Comparison of ENCODE assay signal across 9 mouse cellular contexts in genomic region chr11:114205192-114205591, GRCm38 (mm10).
DNase-seq lines count a peak whose midpoint lies in the region; ATAC-seq and TF ChIP-seq lines count a peak whose summit lies in the region.
"Had no signal": no experiment of that assay in that cellular context is flagged by ENCODE, and none has a peak within 500 bp of the region (broad histone marks: within the 10 kb centered on the region; RNA-seq: fewer than 3 reads in every experiment).

No protein-coding gene starts in this region.

- H3K9me3 ChIP-seq in hindbrain, postnatal 0 days (ENCODE audit: low read length), result no peaks in the 10 kb centered on the region
- H3K9me3 ChIP-seq in hindbrain, embryonic 12.5 days (replicated peaks), result no peaks in the 10 kb centered on the region

- H3K9ac ChIP-seq in hindbrain, postnatal 0 days (replicated peaks; ENCODE audit: low read length), result no peak overlapping the region
- H3K9ac ChIP-seq in hindbrain, embryonic 12.5 days, result no peak overlapping the region

- no peaks in the 10 kb centered on the region for H3K27me3 ChIP-seq in hindbrain, postnatal 0 days (ENCODE audit: insufficient read depth, low read length)
- no peaks in the 10 kb centered on the region for H3K27me3 ChIP-seq in hindbrain, embryonic 12.5 days
- H3K27me3 ChIP-seq in small intestine, adult 2 months (ENCODE audit: control insufficient read depth, insufficient read depth, low read length), result no peaks in the 10 kb centered on the region

- H3K4me3 ChIP-seq in hindbrain, postnatal 0 days (ENCODE audit: low read length), result no peak overlapping the region
- no peak overlapping the region for H3K4me3 ChIP-seq in hindbrain, embryonic 12.5 days
- H3K4me3 ChIP-seq in small intestine, adult 2 months (ENCODE audit: low read depth, low read length), result no peak overlapping the region
- H3K4me3 ChIP-seq: megakaryocyte, embryonic 14.5 days had no signal

- peak; percentile 53 for DNase-seq in hindbrain, postnatal 0 days (ENCODE audit: low spot score)
- peak; percentile 70 for DNase-seq in A20 (ENCODE audit: low read depth, low spot score)
- peak; percentile 43 for DNase-seq in Muller cell, postnatal 12 days (ENCODE audit: inconsistent ontology term)
- DNase-seq in cerebellum, postnatal 36 days, result peak; percentile 49 to 67
- DNase-seq in layer of hippocampus, postnatal 10 days (ENCODE audit: low spot score in 2 of 2), result peak; percentile 44 to 62
- no peak for DNase-seq in frontal cortex, postnatal 25 days (ENCODE audit: low spot score in 2 of 2)

- H3K27ac ChIP-seq in hindbrain, postnatal 0 days, result no peak overlapping the region
- no peak overlapping the region for H3K27ac ChIP-seq in hindbrain, embryonic 12.5 days
- no peak overlapping the region for H3K27ac ChIP-seq in small intestine, adult 2 months (ENCODE audit: insufficient read depth, low read depth, low read length)

- no peaks in the 10 kb centered on the region for H3K36me3 ChIP-seq in hindbrain, postnatal 0 days (ENCODE audit: insufficient read depth, low read length)
- no peaks in the 10 kb centered on the region for H3K36me3 ChIP-seq in hindbrain, embryonic 12.5 days
- no peaks in the 10 kb centered on the region for H3K36me3 ChIP-seq in small intestine, adult 2 months (ENCODE audit: control insufficient read depth, insufficient read depth, low read length)

- no peak for TF ChIP-seq POLR2A in small intestine, adult 2 months (IDR thresholded peaks at IDR 0.05; ENCODE audit: low read depth, low read length)

- no peak overlapping the region for H3K4me2 ChIP-seq in hindbrain, postnatal 0 days (ENCODE audit: low read depth, low read length)
- H3K4me2 ChIP-seq in hindbrain, embryonic 12.5 days (replicated peaks), result no peak overlapping the region

- peak; percentile 69 for TF ChIP-seq CTCF in hindbrain, postnatal 0 days (IDR thresholded peaks at IDR 0.05; ENCODE audit: low read depth)
- peak; percentile 83 for TF ChIP-seq CTCF in small intestine, adult 2 months (IDR thresholded peaks at IDR 0.05; ENCODE audit: extremely low read depth, insufficient read length, insufficient replicate concordance, low read depth, low read length)

- no peak for ATAC-seq in hindbrain, postnatal 0 days
- no peak for ATAC-seq in hindbrain, embryonic 12.5 days (ENCODE audit: low FRiP score)

- H3K4me1 ChIP-seq in hindbrain, postnatal 0 days (ENCODE audit: insufficient read depth, low read length), result no peaks in the 10 kb centered on the region
- 0 out of 2 replicates have a peak, but pooled peaks cover 2% of the 10 kb centered on the region for H3K4me1 ChIP-seq in hindbrain, embryonic 12.5 days
- no peaks in the 10 kb centered on the region for H3K4me1 ChIP-seq in small intestine, adult 2 months (ENCODE audit: control insufficient read depth, insufficient read depth, insufficient read length, low read length)
- H3K4me1 ChIP-seq: megakaryocyte, embryonic 14.5 days had no signal

- 49% methylated on average over 2 of the region's 2 CpGs for WGBS in hindbrain, postnatal 0 days
- 49% methylated on average over 2 of the region's 2 CpGs for WGBS in hindbrain, embryonic 12.5 days
- WGBS in small intestine, adult 2 months, result 47% methylated on average over 2 of the region's 2 CpGs

Comparison
In these comparisons a context has a peak if more than half of its experiments do, and no peak if none do; other contexts are left out.
1. DNase-seq: peak in hindbrain, postnatal 0 days (single experiment), A20 (single experiment), Muller cell, postnatal 12 days (single experiment), cerebellum, postnatal 36 days (2 of 2) and layer of hippocampus, postnatal 10 days (2 of 2); none in frontal cortex, postnatal 25 days (0 of 2).